Mouse (Mus musculus): ENCODE data around the gene Ldb3.
A peak's percentile ranks its signal among the peaks of the same experiment; 100 is the strongest.

Gene Ldb3

DNA sequence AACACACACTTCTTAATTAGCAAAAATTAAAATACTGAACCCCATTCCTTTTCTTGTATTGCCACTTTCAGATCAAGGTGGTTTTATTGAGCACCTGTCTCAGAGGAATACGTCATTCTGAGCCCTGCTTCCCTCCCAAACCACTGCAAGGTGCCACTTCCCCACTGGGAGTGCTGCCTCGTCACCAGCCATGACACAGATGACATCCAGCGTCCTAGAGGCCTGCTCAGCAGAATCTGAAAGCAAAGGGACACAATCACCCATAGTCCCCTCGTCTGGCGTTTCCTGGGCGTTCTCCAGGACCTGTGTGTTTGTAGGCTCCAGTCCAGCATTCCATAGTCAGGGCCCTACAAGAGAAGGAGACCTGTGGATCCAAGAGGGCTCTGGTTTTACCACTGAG, 74.4 kb downstream of the Ldb3 start:
- DNase-seq (ENCODE audit: extremely low read depth, low read depth, low spot score), result no peak

DNA sequence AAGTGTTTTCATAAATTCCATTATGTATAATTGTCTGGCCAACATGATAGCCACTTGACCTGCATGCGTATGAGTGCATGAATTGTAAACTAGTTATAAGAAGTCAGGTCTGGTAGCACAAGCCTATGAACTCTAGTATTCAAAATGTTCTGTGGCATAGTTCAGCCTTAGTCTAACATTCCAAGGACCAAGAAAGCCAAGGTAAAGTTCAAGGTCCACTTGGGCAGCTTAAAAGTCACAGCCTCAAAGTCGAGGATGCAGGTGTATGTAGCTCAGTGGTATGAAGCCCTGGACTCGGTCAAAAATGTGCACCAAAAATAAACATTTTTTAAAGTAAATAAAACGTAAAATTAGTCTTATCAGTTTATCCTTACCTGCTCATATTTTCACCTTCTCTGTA, 75.9 kb downstream of the Ldb3 start:
- no peak for DNase-seq (ENCODE audit: extremely low read depth, low read depth, low spot score)

DNA sequence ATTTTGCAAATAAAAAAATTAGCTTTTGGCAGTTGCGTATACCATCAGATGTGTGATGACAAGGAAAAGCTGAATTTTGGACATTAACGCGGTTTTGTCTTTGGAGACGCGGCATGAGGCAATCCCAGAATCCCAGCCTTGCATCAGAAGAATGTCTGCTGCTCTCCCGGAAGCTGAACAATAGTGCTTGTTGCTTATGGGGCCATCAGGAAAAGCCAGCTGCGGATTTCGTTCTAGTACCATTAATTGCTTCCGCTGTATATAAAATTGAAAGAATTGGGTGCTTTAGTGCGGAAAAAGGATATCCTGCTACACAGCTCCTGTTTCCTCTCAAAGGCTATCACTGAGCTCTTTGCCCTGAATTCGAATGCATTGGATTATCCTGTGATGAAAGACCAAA, 76.6 kb downstream of the Ldb3 start:
- no peak for DNase-seq (ENCODE audit: extremely low read depth, low read depth, low spot score)

GRCm38 (mm10) chr14:34508842-34509439, 79.5 kb downstream of the Ldb3 start:
- no peak for DNase-seq (ENCODE audit: extremely low read depth, low read depth, low spot score)

- DNase-seq (ENCODE audit: extremely low read depth, low read depth, low spot score), result no peak
These were observed 80.2 kb downstream of the Ldb3 start for GRCm38 (mm10) chr14:34508187-34508840.

DNA sequence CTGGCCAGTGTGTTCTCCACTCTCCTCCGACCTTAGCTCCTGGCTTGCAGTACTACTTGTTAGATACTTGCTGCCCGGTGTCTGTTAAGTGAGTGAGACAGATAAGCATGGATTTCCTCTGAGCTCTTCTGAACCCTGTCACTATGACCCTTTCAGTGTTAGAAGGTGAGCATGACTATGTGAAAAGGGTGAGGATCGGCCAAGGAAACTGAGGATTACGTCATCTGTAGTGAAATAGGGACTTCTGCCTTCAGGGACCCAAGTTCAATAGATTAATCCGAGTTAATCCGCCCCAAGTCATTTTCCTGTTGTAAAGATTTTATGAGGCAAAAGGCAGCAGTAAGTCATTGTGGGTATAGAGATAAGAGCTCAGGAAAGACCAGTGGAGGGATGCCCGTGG, 83.2 kb downstream of the Ldb3 start:
- peak; percentile 66 for DNase-seq (ENCODE audit: extremely low read depth, low read depth, low spot score)

DNA sequence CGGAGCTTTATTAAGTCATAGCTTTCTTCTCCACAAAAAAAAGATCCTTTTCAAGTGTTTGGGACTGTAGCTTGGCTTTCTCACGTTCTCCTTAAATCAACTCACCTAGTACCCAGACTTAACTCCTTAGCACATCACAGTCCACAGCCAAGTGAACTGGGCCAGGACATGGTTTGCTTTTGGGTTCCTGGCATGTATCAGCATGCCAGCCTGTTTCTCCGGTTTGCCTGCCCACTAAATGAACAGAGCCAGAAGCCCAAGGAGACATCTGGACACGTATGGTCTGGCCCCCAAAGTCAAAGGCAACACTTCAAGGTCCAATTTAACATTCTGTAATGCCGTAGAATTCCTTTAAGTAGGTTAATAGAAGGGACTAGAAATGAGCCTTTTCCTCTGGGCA, 84.1 kb downstream of the Ldb3 start:
- peak; percentile 91 for DNase-seq (ENCODE audit: extremely low read depth, low read depth, low spot score)

DNA sequence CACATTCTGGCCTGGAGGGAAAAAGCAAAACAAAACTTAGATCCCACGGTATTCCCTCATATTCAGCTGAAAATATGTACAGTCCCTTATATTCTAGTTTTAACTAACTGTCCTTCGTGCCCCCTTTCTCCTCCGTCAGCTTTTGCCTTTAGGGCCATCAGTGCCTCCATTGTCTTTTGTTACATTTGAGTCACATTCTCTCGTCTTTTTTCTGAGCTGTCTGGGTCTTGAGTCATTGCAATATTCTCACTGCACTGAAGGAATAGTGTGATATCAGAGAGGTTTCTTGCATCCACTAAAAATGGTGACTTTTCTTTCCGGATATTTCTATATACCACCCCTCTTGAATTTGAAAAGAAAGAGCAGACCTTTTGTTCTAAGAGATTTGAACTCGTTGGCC, 84.7 kb downstream of the Ldb3 start:
- DNase-seq (ENCODE audit: extremely low read depth, low read depth, low spot score), result no peak

DNA sequence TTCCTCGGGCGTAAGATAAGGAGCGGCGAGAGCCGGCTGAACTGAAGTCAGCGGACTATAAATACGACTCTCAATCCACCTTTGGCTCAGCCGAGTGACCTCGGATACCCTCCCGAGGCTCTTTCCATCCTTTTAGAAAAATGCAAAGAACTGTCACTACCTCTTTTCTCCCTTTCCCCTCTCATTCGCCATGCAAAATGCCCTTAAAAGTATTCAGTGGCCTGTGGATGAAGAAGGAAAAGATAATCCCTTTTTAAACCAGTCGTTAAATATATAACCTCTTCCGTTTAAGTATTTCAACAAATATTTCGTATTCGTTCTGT, 85.2 kb downstream of the Ldb3 start, which contains the start of gene Bmpr1a:
TSS of gene Bmpr1a (minus strand) at position 17 of the 323 bp plus-strand sequence.
- DNase-seq (ENCODE audit: extremely low read depth, low read depth, low spot score), result no peak

DNA sequence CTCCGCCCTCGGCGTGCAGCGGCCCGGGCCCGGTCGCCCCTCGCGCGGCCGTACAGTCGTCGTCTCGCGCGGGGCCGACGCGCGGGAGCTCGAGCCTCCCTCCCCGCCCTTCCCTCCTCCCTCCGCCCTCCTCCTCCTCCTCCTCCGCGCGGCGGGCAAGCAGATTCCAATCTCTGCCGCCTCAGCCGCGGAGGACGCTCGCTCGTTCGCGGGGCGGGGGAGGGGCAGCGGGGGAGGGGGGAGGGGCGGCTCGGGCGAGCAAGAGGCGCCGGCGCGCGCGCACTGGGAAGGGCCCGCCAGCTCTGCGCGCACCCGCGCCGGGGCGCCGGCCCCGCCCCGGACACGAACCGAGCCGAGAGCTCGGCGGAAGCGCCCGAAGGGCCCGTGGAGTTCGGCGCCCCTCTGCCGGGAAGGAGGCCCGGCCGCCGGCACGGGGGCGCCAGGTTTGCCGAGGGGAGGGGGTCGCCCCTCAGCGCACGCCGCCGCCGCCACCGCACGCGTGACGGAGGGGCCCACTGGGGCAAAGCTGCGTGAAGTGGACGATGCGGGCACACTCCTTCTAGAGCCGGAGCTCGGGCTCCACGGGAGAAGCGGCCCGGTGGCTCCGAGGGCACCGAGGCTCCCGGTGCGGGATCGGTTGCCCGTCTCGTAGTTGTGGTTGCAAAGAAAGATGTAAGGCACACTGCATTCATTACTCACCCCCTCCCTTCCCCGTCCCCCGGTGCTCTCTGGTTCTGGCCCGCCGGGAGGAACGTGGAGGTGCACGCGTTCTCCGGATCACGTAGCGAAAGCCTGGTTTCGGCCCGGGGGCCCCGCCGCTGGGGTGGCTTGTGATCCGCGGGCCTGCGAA, 85.8 kb downstream of the Ldb3 start:
- no peak for DNase-seq (ENCODE audit: extremely low read depth, low read depth, low spot score)

GRCm38 (mm10) chr14:34501804-34502474, 86.5 kb downstream of the Ldb3 start:
- no peak for DNase-seq (ENCODE audit: extremely low read depth, low read depth, low spot score)

DNA sequence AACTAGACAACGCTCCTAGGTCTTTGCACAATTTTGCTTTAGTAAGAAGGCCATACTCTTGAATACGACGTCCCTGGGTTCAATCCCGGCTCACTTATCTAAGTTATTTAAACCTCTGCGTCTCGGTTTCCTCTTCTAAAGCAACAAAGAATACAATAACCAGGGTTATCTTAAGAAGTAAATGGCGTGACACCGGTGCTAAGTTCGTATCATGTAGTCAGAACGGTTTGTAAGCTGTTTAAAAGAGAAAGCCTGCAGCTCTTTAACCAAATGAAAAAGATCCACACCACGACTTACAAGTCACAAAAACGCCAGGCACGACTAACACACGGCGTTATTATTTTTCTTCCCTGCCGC, 87.1 kb downstream of the Ldb3 start:
- DNase-seq (ENCODE audit: extremely low read depth, low read depth, low spot score), result no peak

DNA sequence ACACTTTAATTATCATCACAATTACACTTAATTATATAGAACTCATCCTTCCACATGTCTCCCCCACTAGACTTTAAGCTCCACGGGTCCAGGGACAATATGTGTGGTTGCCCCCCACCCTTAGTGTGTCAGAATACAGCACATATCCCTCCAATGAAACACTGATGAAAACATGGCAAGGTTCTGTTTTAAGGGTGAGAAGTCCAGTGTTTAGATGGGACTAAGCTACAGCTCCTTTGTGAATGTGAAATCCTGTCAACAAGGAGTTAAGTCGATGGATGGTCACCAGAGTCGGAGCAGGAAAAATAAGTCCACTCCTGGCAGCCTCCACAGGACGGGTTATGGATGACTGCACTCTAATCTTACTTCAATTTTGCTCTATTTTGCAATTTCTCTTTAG, 88.2 kb downstream of the Ldb3 start:
- no peak for DNase-seq (ENCODE audit: extremely low read depth, low read depth, low spot score)

DNA sequence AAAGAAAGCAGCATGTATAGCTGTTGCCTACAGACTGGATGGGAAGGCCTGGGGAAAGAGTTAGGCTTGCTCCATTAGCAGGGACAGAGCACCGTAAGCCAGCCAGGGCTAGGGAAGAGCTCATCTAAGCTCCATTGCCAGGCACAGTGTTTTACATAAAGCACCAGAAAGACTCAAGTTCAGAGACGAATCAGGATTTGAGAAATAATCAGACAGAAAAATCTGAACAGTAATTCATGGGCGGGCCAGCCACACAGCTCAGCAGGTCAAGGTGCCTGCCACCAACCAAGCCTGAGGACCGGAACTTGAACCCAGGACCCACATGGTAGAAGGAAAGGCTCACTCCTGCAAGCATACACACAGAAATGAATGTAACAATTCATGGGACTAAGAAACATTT, 88.8 kb downstream of the Ldb3 start:
- DNase-seq (ENCODE audit: extremely low read depth, low read depth, low spot score), result no peak

DNA sequence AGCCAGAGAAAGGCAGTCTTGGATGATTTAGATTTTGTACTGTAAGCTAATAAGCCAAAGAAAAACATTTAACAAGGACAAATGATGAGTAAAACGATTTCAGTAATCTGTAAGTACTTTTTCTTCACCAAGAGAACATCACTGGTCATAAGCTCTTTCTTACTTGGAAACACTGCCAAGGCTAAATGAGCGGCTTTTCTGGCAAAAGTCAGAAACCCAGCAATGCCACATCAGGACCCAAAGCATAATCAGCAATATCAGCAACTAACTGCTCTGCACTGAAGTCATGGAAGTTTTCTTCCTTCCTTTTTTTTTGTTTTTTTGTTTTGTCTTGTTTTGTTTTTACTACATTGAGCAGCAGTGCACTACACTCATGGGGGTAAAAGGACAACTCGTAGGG, 91.1 kb downstream of the Ldb3 start:
- DNase-seq (ENCODE audit: extremely low read depth, low read depth, low spot score), result no peak

DNA sequence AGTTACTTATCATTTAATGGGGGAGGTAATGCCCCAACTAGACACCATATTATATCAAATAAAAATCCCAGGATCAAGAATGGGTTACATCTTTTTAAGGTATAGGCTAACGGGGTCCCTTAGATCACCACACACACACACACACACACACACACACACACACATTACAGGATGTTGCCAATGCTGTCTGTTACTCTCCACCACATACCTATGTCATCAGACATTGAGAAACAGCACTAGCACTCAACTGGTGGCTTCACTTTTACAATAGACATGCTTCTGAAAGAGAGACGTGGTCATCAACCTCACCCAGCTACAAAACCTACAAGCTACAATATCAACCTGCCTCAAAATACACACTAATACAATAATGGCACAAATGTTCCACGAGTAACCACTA, 94.8 kb downstream of the Ldb3 start:
- DNase-seq (ENCODE audit: extremely low read depth, low read depth, low spot score), result no peak

- no peak for DNase-seq (ENCODE audit: extremely low read depth, low read depth, low spot score)
These were observed 95.8 kb downstream of the Ldb3 start for GRCm38 (mm10) chr14:34492688-34493087.

- no peak for DNase-seq (ENCODE audit: extremely low read depth, low read depth, low spot score)
These were observed 97.5 kb downstream of the Ldb3 start for GRCm38 (mm10) chr14:34490965-34491364.

DNA sequence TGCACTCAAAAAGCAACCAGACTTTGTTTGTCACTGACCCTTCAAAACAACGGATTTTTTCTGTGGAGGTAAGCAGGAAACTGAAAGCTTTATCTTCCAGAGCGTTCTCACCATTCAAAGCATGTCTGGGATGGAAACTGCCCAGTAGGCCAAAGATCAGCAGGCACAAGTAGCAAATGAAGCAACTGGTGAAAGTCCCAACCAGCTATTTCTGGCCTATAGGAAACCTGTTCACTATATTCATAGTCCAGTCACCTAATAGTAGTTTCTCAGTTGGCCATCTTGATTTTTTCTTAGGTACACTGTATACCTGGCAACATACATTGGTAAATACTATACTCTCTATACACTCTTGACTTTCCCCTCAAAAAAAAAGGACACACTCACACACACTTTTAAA, 98.6 kb downstream of the Ldb3 start:
- no peak for DNase-seq (ENCODE audit: extremely low read depth, low read depth, low spot score)

- DNase-seq (ENCODE audit: extremely low read depth, low read depth, low spot score), result no peak
These were observed 102.3 kb downstream of the Ldb3 start for GRCm38 (mm10) chr14:34486169-34486568.

GRCm38 (mm10) chr14:34483469-34484341, 104.8 kb downstream of the Ldb3 start:
- DNase-seq (ENCODE audit: extremely low read depth, low read depth, low spot score), result no peak
